Mouse (Mus musculus) liver, adult 2 months (tissue): Measurements from ENCODE around the gene Glra4. TPM values are rescaled to one million over a fixed set of nuclear protein-coding genes. Genes with fewer than 3 reads are reported as not detected.

ENCODE experiments used
- DNase-seq: peaks from one replicate; pipeline ENCODE4 v3.0.0-alpha.2; 2011; ENCODE audit warnings: low read depth, low spot score; ENCODE audit errors: extremely low read depth
- H3K27ac ChIP-seq: fragments of 200-500 bp; replicated peaks from 2 replicates; pipeline ENCODE4 v1.5.1; 2012; ENCODE audit warnings: low read depth, mild to moderate bottlenecking, control low read depth, inconsistent platforms, low read length; ENCODE audit not compliant: insufficient read depth
- H3K27me3 ChIP-seq: fragments of 200-500 bp; 2 replicates; pipeline ENCODE4 v1.6.1; 2012; ENCODE audit warnings: mild to moderate bottlenecking, moderate library complexity, low read length, inconsistent platforms; ENCODE audit not compliant: control insufficient read depth, insufficient read depth
- H3K36me3 ChIP-seq: fragments of 200-500 bp; 2 replicates; pipeline ENCODE4 v1.6.1; 2012; ENCODE audit warnings: low read length, inconsistent platforms; ENCODE audit not compliant: control insufficient read depth, insufficient read depth
- H3K4me1 ChIP-seq: fragments of 200-500 bp; 2 replicates; pipeline ENCODE4 v1.6.1; 2011; ENCODE audit warnings: low read length; ENCODE audit not compliant: control insufficient read depth, insufficient read depth
- H3K4me3 ChIP-seq: fragments of 200-500 bp; 2 replicates; pipeline ENCODE4 v1.5.1; 2011; ENCODE audit warnings: low read depth, mild to moderate bottlenecking, control low read depth, low read length, moderate library complexity; ENCODE audit not compliant: insufficient read depth
- H3K79me2 ChIP-seq: fragments of 200-500 bp; 2 replicates; pipeline ENCODE4 v1.6.1; 2012; ENCODE audit warnings: inconsistent platforms, mild to moderate bottlenecking, low read length, moderate library complexity; ENCODE audit not compliant: control insufficient read depth, insufficient read depth
- H3K9ac ChIP-seq: fragments of 200-500 bp; 2 replicates; pipeline ENCODE4 v1.6.1; 2012; ENCODE audit warnings: low read depth, mild to moderate bottlenecking, control low read depth, inconsistent platforms, low read length
- CTCF ChIP-seq: fragments of 200-500 bp; IDR thresholded peaks from 2 replicates; pipeline ENCODE4 v1.5.1; 2011; ENCODE audit warnings: low read depth, low read length, control low read depth
- POLR2A ChIP-seq: fragments of 200-500 bp; IDR thresholded peaks from 2 replicates; pipeline ENCODE4 v1.6.1; 2011; ENCODE audit warnings: low read length, control low read depth; ENCODE audit not compliant: insufficient read depth; ENCODE audit errors: extremely low read depth
- WGBS: fragments of 180-500 bp; shearing (Covaris S2); methylation state at CpG from one replicate; pipeline ENCODE4 v1.1.7; 2018; 5-methylcytosine and 5-hydroxymethylcytosine counted together
- polyA plus RNA-seq: library from polyadenylated mRNA; depleted of rRNA; stranded (reverse); fragments of >200 nt; gene quantifications from 2 replicates; pipeline ENCODE4 v1.2.3, GENCODE M21; 2012
- total RNA-seq: library from RNA; depleted of rRNA; stranded (reverse); fragments of >200 nt; gene quantifications from 2 replicates; pipeline ENCODE4 v1.2.3, GENCODE M21; 2014

Gene Glra4
- total and polyA plus RNA-seq, 2 experiments = not detected

DNA sequence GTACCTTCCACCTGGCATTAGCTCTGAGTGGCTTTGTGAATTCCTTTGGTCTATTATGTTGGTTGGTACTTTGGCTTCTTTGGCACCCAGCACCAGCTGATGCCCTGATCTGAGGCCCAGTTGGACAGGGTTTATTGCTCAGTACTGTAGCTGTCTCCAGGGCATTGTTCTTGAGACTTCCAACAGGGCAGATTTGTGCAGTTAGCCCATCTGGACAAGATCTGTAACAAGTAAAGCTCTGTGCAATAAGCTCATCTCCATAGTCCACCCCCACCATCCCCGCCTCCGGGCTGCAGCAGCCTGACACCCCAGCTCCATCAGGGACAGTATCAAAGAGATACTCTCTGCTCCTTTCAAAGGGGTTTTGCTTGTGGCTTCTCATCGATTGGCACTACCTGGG lies 24.5 kb downstream of the Glra4 start:
- Histone ChIP-seq H3K27ac (no peak overlapping the region), H3K27me3 (no peaks in the 10 kb centered on the region), H3K4me1 (no peaks in the 10 kb centered on the region), H3K4me3 (no peak overlapping the region), H3K36me3 (peaks cover 2% of the 10 kb centered on the region; the same call in 1 of the 2 replicates), H3K9ac (no peak overlapping the region), H3K79me2 (no peaks in the 10 kb centered on the region)
- WGBS = 95% methylated on average over 3 of the region's 3 CpGs
- TF ChIP-seq POLR2A (no peak), CTCF (no peak)
- no peak for DNase-seq

DNA sequence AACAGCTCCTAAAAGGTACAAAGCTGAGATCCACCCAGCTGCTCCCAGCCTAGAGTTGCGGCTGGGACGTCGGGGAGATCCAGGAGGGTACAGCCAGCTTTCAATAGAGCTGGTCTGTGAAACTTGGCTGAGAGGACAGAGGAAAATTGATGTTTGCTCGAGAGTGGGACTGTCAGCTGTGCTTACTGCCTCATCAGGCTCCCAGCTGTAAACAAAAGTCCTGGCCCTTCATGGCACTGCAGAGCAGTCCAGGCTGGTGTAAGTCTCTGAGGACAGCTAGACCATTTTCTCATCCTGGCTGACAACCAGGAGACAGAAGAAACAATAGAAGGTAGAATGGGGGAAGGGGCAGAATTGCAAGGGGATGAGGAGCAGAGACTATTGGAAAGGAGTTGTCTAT lies 30.6 kb downstream of the Glra4 start:
- DNase-seq = no peak
- Histone ChIP-seq H3K79me2 (no peaks in the 10 kb centered on the region), H3K4me1 (no peaks in the 10 kb centered on the region), H3K9ac (no peak overlapping the region), H3K36me3 (peaks cover 6% of the 10 kb centered on the region; the same call in 1 of the 2 replicates), H3K27me3 (no peaks in the 10 kb centered on the region), H3K27ac (no peak overlapping the region), H3K4me3 (no peak overlapping the region)
- TF ChIP-seq CTCF (no peak), POLR2A (no peak)
- 76% methylated on average over 4 of the region's 4 CpGs for WGBS

DNA sequence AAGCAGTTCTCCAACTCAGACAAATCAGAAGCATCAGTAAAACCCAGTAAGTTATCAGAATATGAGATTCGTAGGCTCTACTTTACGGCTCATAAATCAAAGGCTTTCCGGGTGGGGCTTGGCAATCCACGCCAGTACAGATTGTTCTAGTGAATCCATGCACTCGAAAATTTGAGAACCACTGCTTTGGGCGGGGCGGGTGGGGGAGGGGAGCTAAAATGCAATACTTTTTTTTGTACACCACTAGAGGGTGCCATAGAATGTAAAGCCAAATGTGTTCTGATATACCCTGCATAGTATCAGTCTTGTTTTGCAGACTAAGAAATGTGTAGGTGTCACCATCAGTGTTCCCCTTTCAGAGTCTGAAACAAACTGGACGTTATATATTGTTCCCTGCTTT lies 35.3 kb downstream of the Glra4 start:
- WGBS = 76% methylated on average over 8 of the region's 8 CpGs
- H3K27me3 ChIP-seq = no peaks in the 10 kb centered on the region
- H3K4me1 ChIP-seq = no peaks in the 10 kb centered on the region
- no peak for DNase-seq
- no peaks in the 10 kb centered on the region; the same call in 1 of the 2 replicates for H3K79me2 ChIP-seq
- no peak overlapping the region for H3K9ac ChIP-seq
- no peak overlapping the region for H3K4me3 ChIP-seq
- peaks cover 4% of the 10 kb centered on the region; the same call in 1 of the 2 replicates for H3K36me3 ChIP-seq
- no peak for TF ChIP-seq CTCF
- TF ChIP-seq POLR2A = no peak
- H3K27ac ChIP-seq = no peak overlapping the region

DNA sequence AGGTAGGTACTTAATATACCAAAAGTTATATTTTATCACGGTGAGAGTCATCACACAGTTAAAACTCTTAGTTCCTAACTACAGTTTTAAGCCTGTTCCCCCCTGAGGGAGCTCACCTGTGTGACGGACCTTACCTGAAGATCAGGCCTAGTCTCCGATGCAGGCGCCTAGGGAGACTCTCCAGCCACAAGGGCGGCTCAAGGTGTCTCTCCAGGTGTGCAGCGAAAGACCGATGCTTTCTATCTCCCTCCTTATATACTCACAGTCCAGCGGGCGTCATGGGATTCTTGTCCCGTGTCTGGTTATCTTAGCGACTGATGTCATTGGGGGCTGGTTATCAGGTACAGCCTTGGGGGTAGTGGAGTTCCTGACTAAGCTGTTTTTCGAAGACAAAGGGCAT lies 36.5 kb downstream of the Glra4 start, which contains the start of gene Morf4l2:
Gene Morf4l2 (minus strand): TSS at position 232 of the 400 bp plus-strand sequence.
- no peak for DNase-seq
- peaks cover 4% of the 10 kb centered on the region for H3K4me1 ChIP-seq
- peak within 1 kb of the TSS; percentile 27; the same call in 1 of the 2 replicates for H3K4me3 ChIP-seq
- H3K79me2 ChIP-seq = peaks cover 3% of the 10 kb centered on the region; the same call in 1 of the 2 replicates
- H3K9ac ChIP-seq = peak within 1 kb of the TSS; percentile 69
- peak within 1 kb of the TSS; percentile 82 for H3K27ac ChIP-seq
- H3K36me3 ChIP-seq = peaks cover 6% of the 10 kb centered on the region; the same call in 1 of the 2 replicates
- TF ChIP-seq CTCF = no peak
- TF ChIP-seq POLR2A = no peak
- H3K27me3 ChIP-seq = no peaks in the 10 kb centered on the region
- 89% methylated on average over 12 of the region's 12 CpGs for WGBS

DNA sequence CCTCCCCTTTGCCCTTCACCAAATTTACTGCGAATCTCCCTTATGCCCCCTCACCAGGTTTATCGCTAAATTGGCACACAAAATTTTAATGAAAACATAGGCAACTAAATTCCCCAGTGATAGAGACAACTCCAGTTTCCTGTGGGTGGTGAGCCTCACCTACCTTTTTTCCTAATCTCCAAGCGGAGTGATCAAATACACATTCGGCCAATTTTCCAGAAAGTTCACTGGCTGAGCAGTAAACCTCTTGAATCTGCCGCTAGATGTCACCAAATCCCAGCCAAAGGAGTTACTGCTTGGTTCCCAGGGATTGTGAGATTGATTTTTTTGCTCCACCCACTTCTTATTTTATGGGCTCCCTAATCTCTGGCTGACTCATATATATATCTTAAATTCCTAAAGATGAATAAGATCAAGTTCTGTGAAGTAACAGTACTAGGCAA lies 37.3 kb downstream of the Glra4 start:
- H3K36me3 ChIP-seq = peaks cover 5% of the 10 kb centered on the region; the same call in 1 of the 2 replicates
- no peaks in the 10 kb centered on the region for H3K27me3 ChIP-seq
- H3K4me1 ChIP-seq = peaks cover 4% of the 10 kb centered on the region
- peak overlapping the region; percentile 69 for H3K9ac ChIP-seq
- peak overlapping the region; percentile 82 for H3K27ac ChIP-seq
- H3K4me3 ChIP-seq = peak overlapping the region; percentile 27; the same call in 1 of the 2 replicates
- TF ChIP-seq CTCF (0 out of 2 replicates have a peak, but pooled peaks have one; percentile 28), POLR2A (no peak)
- DNase-seq = peak; percentile 80
- WGBS = 0% methylated on average over 5 of the region's 5 CpGs
- H3K79me2 ChIP-seq = peaks cover 3% of the 10 kb centered on the region; the same call in 1 of the 2 replicates

DNA sequence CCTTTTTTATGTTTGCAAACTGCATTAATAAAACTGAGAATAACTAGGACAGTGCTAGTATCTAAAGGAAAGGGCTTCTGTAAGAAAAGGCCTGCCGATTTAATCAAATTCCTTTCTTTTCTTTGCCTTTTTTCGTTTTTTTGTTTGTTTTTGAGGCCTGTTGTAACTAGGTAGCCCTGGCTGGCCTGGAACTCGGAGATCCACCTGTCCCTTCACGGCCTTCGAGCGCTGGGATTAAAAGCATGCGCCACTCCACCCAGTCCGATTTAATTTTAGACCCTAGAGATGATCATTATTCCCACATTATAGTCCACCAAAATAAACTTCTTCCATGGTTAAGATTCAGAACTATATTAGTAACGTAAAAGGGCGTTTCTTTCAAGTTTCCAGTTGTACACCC lies 37.7 kb downstream of the Glra4 start:
- DNase-seq = peak; percentile 52
- 1% methylated on average over 10 of the region's 10 CpGs for WGBS

More for the DNA sequence above, 37.7 kb downstream of the Glra4 start:
- Histone ChIP-seq H3K79me2 (peaks cover 3% of the 10 kb centered on the region; the same call in 1 of the 2 replicates), H3K27me3 (no peaks in the 10 kb centered on the region), H3K4me3 (peak overlapping the region; percentile 74), H3K9ac (peak overlapping the region; percentile 82), H3K27ac (peak overlapping the region; percentile 82), H3K36me3 (peaks cover 3% of the 10 kb centered on the region; the same call in 1 of the 2 replicates), H3K4me1 (peaks cover 4% of the 10 kb centered on the region)
- TF ChIP-seq POLR2A = no peak
- no peak for TF ChIP-seq CTCF
